Mouse (Mus musculus) CD4-positive, CD25-positive, alpha-beta regulatory T cell, adult 4 months (primary cell): ENCODE results near the gene Krtap9-3. TPM values are rescaled to one million over a fixed set of nuclear protein-coding genes. Genes with fewer than 3 reads are reported as not detected.
"Not testable (repeated sequence)": the region's sequence is repeated elsewhere in the genome, so short reads cannot be mapped to it uniquely, and the experiment has no call there.

ENCODE experiments used
- ATAC-seq: one replicate; pipeline ENCODE4 v1.8.0; 2017
- polyA plus RNA-seq, 2 experiments: library from polyadenylated mRNA; unstranded; fragments of 100-300 nt; shearing (Covaris generic); gene quantifications; one replicate each; pipeline ENCODE4 v1.2.1; 2017

Gene Krtap9-3
- not detected for polyA plus RNA-seq

DNA sequence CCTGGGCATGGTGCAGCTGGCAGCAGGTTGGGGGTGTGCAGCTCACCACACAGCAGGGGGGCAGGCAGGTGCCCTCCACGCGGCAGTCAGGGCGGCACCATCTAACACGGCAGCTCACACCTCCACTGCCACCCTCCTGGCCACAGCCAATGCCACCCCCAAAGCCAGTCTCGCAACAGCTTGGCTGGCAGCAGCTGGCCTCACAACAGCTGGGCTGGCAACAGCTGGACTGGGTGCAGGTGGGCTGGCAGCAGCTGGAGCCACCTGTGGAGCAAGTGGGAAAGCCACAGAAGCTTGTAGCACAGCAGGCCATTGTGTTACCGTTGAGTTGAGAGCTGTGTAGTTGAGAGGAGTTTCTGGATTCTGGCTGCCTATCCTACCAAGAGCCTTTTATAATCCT is at the start of gene Krtap9-3:
Krtap9-3 (minus strand) TSS at position 364 of the 400 bp plus-strand sequence.
- not testable (repeated sequence) for ATAC-seq

DNA sequence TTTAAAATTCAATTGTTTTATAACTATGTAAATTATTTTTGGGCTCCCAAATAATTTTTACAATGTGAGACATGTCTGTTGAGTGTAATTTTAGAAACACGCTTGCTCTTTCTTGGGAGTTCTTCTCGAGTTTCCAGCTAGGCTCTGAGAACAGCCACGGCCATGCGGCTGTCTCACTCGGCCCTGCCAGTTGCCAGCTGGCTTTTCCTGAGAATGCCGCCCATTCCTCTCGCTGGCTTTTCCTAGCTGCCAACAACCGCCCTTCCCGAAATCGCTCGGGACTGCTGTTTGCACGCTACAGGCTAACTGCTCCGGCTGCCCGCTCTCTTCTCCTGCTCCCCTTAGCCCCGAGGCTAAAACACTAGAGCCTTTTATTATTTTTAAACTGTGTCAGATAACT is 48.5 kb upstream of the Krtap9-3 start:
- ATAC-seq = no peak

DNA sequence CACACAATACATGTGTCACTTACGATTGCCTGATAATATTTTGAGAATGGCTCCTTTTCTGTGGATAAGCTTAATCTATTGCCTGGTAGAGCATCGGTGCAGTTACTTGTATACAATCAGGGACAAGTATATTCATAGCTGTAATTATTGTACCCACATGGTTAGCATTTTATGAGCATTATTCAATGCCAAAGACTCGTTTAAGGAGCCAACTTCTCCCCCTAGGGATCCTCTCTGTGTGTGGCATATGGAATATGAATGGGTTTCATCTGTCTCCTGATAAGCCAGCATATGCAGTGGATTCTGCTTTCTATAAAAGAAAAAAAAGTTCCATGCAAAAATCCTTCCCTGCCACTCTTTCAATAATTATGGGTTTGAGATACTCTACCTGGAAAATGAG is 46.4 kb upstream of the Krtap9-3 start:
- ATAC-seq = no peak

DNA sequence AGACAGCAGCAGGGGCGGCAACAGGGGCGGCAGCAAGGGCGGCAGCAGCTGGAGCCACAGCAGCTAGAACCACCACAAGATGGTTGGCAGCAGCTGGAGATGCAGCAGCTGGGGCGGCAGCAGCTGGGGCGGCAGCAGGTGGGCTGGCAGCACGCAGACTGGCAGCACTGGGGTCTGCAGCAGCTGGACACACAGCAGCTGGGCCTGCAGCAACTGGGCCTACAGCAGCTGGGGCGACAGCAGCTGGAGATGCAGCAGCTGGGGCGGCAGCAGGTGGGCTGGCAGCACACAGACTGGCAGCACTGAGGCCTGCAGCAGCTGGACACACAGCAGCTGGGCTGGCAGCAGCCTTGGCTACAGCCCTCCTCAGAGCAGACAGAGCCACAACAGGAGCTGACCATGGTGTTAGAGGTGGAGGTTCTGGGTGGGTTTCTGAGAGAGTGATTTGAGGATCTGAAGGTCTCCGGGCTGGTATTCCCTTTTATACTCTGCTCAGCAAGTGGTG is 45.8 kb upstream of the Krtap9-3 start, which contains the start of gene Krtap4-7:
Krtap4-7 (minus strand) TSS at position 455 of the 505 bp plus-strand sequence.
- not testable (repeated sequence) for ATAC-seq

DNA sequence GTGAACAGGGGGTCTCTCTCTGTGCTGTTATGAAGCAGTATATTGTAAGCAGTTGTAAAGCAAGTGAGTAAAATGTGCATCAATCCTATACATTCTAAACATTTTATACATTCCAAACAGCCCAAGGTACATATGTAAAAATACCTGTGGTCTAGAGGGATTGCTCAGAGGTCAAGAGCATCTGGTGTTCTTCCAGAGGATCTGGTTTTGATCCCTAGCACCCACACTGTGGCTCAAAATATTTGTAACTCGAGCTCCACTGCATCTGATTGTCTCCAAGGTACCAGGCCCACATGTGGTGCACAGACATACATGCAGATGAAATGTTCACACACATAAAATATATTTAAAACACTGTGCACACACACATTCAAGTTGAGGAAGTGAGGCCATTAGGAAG is 43.0 kb upstream of the Krtap9-3 start:
- ATAC-seq = no peak

DNA sequence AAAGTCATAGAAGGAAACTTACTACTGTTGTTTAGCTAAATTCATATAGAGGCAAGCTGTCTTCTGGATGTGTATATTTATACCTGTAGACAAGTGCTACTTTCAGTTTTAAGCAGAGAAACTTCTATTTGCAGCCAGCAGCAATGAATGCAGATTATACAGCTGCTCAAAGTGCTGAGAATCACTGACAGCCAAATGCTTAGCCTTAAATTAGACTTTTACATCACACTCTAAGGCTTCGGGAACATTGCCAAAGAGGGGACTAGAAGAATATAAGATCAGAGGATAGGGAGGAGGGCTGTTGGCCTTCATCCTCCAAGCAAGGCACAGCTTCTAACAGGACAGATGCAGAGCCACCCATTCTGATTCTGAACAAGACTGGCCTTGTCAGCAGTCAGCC is 39.2 kb upstream of the Krtap9-3 start:
- ATAC-seq = no peak

DNA sequence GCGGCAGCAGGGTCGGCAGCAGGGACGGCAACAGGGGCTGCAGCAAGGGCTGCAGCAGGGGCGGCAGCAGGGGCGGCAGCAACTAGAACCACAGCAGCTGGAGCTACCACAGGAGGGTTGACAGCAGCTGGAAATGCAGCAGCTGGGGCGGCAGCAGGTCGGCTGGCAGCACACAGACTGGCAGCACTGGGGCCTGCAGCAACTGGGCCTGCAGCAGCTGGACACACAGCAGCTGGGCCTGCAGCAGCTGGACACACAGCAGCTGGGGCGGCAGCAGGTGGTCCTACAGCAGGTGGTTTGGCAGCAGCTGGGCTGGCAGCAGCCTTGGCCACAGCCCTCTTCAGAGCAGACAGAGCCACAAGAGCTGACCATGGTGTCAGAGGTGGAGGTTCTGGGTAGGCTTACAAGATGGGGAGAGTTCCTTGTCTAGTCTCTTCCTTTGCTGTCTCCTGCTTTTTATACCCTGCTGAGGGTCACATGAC is 36.8 kb upstream of the Krtap9-3 start, which contains the start of gene Krtap4-2:
Krtap4-2 (minus strand) TSS at position 432 of the 482 bp plus-strand sequence.
- ATAC-seq = no peak

DNA sequence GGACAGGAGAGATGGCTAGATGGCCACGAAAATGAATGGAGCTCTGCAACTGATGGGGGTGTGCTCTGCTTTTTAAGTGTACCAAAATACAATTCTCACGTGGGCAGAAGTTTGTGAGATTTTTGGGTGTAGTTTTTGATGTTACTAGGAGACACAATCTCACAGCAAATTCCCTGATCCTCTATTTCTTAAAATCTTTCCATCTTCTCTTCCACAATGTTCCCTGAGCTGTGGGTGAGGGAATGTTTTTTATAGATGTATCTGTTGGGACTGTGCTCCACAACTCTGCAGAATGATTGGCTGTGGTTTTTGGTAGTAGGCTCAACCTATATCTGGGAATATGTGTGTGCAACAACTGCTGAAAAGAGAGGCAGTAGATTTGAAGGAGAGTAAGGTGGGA is 35.4 kb upstream of the Krtap9-3 start:
- no peak for ATAC-seq

DNA sequence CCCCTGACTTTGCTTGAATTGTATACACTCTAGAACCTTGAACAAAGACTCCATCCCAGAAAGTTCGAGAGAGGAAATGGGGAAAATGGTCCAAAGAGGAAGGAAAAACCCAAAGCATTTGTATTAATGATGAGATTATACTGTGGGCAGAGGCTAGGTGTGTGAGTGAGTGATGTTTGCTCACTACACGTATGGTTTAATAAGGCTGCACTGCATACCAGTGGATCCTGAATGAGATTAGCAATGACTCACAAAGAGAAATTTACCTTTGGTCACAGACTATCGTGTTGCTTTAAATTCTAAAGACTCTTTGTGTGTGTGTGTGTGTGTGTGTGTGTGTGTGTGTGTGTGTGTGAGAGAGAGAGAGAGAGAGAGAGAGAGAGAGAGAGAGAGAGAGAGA is 33.0 kb upstream of the Krtap9-3 start:
- no peak for ATAC-seq

DNA sequence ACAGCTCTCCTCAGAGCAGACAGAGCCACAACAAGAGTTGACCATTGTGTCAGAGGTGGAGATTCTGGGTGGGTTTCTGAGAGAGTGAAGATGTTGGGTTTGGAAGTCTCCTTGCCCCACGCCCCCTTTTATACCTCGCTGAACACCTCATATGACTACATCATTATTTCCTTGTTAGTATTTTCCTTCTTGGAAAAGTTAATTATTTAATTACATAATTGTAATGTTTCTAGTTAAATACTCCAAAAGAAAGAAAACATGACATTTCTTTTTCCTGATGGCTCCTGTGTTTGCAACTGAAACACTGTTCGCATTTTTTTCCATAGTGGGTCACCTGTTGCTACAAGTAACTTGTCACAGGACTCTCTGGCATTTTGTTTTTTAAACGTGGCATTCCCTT is 30.2 kb upstream of the Krtap9-3 start, which contains the start of gene Krtap4-1:
Krtap4-1 (minus strand) TSS at position 101 of the 400 bp plus-strand sequence.
- ATAC-seq = no peak

DNA sequence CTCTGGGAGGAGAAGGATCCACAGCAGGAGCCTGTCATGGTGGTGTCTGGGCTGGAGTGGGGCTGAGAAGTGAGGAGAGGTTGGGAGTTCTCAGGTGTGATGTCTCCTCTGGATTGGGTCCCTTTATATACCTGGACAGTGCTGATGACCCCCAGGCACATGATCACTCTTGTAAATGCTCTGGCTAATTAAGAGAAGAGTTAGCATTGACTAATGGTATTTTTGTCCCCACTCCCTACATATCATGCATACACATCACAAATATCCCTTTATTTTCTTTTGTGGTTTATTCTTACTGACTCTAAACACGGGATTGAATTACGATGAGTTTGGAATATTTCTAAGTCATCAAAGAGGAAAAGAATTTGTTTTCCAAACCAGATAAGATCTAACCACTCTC is 22.4 kb upstream of the Krtap9-3 start, which contains the start of gene Gm11562:
Gm11562 (minus strand) TSS at position 101 of the 400 bp plus-strand sequence.
- no peak for ATAC-seq

DNA sequence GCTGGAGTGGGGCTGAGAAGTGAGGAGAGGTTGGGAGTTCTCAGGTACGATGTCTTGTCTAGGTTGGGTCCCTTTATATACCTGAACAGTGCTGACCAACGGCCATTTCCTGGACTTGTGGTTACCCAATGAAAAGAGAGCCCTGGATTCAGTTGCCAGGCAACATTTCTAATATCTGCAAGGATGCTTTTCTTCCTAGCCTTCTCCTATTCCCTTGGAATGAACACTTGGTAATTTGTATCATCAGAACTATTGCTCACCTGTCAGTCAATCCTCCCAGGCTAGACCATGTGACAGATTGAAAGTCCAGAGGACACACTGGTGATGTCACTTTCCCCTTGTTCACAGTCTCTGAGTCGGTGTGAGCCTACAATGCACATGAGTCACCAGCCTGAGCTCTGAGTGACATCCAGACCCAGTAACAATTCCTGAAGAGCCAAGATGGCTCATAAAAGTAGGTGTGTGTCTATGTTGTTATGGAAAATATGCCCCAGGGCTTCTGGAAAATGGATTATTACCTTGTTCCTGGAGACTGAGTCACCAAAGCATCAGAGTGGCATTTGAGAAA is 17.0 kb upstream of the Krtap9-3 start, which contains the start of gene Krtap2-4:
Krtap2-4 (minus strand) TSS at position 51 of the 568 bp plus-strand sequence.
- ATAC-seq = no peak

DNA sequence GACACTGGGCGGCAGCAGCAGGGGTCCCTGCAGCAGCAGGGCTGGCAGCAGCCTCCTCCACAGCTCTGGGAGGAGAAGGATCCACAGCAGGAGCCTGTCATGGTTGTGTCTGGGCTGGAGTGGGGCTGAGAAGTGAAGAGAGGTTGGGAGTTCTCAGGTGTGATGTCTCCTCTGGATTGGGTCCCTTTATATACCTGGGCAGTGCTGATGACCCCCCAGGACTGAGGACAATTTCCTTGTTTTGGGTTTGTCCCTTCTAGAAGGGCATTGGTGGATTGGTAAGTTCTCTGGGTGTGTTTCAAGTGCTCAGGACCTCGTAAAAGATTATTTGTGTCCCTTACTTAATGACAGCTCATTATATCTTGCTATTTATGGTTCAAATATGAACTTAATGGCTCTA is 12.2 kb upstream of the Krtap9-3 start, which contains the start of gene Gm11937:
Gm11937 (minus strand) TSS at position 101 of the 400 bp plus-strand sequence.
- ATAC-seq = not testable (repeated sequence)

DNA sequence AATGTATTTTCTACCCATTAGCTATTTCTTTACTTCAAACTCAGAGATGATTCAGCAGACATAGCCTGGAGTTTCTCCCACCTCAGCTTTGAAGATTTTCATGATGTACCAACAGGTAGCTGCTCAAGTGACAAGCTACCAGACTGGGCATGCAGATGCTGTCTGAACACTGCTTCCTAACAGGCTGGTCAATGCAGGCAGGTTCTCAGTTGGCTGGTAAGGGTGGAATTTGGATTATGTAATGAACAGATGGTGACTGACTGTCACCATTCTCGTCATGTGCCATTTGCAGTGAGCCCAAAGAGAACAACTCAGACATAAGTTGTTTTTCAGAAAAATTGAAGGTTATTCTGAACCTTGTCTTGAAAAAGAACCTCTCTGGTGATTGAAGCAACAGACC is 11.2 kb upstream of the Krtap9-3 start:
- ATAC-seq = no peak

DNA sequence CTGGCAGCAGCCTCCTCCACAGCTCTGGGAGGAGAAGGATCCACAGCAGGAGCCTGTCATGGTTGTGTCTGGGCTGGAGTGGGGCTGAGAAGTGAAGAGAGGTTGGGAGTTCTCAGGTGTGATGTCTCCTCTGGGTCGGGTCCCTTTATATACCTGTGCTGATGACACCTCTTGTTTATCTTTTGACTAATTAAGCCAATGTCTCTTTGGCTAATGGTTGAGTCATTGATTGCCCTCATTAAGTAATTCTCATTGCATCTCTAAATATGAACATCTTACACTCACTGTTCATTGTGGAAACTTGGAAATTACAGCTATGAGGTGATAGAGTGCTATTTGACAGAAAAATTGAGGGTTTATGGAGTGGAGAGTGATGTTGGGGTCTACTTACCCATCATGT is 5.3 kb upstream of the Krtap9-3 start, which contains the start of gene Gm11938:
Gm11938 (minus strand) TSS at position 101 of the 400 bp plus-strand sequence.
- not testable (repeated sequence) for ATAC-seq

DNA sequence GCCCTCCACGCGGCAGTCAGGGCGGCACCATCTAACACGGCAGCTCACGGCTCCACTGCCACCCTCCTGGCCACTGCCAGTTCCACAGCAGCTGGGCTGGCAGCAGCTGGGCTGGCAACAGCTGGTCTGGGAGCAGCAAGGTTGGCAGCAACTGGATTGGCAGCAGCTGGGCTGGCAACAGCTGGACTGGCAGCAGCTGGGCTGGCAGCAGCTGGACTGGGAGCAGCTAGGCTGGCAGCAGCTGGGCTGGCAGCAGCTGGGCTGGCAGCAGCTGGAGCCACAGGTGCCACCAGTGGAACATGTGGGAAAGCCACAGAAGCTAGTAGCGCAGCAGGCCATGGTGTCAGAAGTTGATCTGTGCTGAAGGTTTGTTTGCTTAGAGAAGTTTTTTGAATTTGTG is 6.9 kb downstream of the Krtap9-3 start, which contains the start of gene Krtap1-3:
Krtap1-3 (minus strand) TSS at position 359 of the 400 bp plus-strand sequence.
- no peak for ATAC-seq

DNA sequence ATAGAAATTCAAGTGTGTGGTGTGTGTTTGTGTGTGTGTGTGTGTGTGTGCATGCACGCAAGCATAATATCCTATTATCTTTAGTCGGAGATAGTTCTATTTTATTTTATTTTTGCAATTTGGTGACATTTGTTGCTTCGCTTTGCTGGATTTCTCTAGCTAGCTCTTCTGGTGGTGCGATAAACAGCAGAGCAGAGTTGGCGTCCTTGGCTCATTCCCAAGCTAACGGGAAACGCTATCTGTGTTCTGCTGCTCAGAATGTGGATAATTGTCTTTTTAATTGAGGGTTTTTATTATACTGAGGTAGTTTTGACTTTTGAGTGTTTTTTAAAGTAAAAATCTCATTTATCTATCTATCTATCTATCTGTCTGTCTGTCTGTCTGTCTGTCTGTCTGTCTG is 12.8 kb downstream of the Krtap9-3 start:
- ATAC-seq = no peak

DNA sequence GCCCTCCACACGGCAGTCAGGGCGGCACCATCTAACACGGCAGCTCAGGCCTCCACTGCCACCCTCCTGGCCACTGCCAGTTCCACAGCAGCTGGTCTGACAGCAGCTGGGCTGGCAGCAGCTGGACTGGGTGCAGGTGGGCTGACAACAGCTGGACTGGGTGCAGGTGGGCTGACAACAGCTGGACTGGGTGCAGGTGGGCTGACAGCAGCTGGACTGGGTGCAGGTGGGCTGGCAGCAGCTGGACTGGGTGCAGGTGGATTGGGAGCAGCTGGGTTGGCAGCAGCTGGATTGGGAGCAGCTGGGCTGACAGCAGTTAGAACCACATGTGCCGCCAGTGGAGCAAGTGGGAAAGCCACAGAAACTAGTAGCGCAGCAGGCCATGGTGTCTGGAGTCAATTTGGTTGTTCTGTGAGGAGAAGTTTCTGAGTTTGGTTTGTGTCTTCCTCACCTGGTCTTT is 14.6 kb downstream of the Krtap9-3 start, which contains the start of gene Krtap1-4:
Krtap1-4 (minus strand) TSS at position 410 of the 460 bp plus-strand sequence.
- no peak for ATAC-seq

DNA sequence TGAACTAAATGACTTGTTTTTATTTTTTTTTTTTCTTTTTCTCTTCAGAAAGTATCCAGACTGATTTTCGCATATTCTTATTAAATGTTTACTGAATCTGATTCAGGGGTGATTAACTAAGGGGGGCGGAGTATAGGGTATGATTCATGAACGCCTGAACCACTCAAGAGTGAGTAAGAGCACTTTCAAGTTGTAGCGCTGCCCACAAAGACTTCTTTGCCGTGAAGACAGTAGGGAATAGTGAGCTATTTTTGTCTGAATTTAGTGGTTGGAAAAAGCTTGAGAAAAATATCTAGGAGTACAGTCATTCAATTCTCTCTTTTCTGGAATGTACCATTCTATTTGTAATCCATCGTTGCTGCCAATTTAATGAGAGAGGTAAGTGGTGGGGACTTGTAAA is 16.3 kb downstream of the Krtap9-3 start:
- no peak for ATAC-seq

DNA sequence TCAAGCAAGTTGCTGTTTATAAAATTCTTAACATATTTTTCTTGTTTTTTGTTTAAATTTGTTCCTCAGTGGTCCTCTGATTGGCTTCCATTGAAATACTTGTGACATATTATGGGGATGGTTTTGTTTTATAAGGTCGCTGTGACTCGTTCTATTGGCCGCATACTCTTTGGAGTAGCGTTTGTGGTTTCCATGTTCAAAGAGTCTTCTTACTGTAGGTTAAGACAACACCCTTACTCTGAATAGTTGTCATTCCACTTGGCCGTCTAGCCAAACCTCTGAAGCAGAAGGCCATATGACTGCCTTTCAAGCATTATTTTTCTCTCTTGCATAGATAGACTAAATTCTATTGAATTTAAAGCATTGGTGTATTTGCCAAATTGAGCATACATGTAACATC is 16.9 kb downstream of the Krtap9-3 start:
- no peak for ATAC-seq

DNA sequence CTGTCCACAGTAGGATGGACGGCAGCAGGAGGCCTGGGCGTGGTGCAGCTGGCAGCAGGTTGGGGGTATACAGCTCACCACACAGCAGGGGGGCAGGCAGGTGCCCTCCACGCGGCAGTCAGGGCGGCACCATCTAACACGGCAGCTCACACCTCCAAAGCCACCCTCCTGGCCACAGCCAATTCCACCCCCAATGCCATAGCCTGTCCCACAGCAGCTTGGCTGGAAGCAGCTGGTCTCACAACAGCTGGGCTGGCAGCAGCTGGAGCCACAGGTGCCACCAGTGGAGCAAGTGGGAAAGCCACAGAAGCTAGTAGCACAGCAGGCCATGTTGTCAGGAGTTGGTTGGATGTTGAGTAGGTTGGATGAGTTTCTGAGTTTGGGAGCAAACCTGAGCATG is 17.3 kb downstream of the Krtap9-3 start, which contains the start of gene Krtap1-5:
Krtap1-5 (minus strand) TSS at position 381 of the 400 bp plus-strand sequence.
- no peak for ATAC-seq

DNA sequence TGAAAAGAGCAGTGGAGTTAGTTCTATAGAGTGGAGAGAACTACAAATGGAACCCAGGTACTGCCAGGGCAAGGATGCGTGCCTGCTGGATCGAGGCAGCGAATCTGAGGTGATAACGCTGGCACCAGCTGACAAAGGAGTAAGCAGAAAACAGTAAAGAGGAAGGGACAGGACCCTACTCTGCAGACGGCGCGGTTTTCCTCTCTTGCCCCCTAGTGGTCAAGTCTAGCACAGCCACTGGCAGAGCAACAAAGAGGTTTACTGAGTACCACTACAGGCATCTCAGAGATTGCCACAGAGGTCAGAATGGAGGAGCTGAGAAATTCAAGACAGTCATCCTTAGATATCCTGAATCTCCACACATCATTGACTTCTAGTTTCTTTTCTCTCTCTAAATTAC is 23.8 kb downstream of the Krtap9-3 start:
- ATAC-seq = no peak

DNA sequence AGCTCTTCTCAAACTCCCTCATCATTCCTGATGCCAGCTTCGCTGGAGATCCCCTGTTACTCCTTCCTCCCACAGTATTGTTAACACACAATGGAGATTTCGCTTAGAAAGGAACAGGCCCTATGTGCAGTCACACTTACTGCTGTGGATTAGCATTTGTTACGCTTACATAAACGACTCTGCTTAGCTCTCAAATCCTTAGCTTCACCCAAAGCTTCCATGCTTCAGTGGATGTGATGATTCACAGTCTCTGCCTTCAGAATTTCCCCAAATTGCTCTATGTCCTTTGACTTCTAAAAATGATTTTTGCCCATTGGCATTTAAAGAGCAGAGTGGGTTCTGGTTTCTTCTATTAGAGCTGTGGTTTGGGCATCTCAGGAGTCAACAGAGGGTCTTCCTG is 24.7 kb downstream of the Krtap9-3 start:
- ATAC-seq = no peak

DNA sequence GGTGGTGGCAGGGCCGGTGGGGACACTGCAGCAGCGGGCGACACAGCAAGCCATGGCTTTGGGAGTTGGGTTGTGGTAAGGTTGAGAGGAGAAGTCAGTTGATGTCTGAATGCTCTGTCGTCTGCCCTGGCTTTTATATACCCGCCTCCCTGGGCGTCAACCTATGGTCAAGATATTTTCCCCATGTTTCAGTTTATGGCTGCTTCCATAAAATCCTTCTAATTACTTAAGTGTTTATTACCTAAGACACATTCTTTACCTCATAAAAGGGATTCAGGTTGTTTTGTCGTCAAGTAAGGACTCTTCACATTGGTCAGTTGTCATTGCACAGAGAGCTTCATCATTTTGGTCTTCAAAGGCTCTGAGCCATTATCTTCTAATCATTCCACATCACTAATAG is 31.4 kb downstream of the Krtap9-3 start, which contains the start of gene Krtap3-1:
Krtap3-1 (minus strand) TSS at position 101 of the 400 bp plus-strand sequence.
- ATAC-seq = no peak
